Mouse (Mus musculus) hindbrain, postnatal 0 days (tissue): ENCODE data around the gene Gstcd. TPM values are rescaled to one million over a fixed set of nuclear protein-coding genes. Genes with fewer than 3 reads are reported as not detected.

Experiments used
- ATAC-seq: fragments of 200-750 bp; cut with Nextera tagmentation; 2 replicates; pipeline ENCODE4 v1.8.0; 2017; ENCODE audit warnings: mild to moderate bottlenecking, moderate TSS enrichment, moderate library complexity
- DNase-seq: peaks from one replicate; pipeline ENCODE4 v3.0.0-alpha.2; 2015; ENCODE audit warnings: low spot score
- H3K27ac ChIP-seq: fragments of 300-500 bp; sonication (generic); 2 replicates; pipeline ENCODE4 v1.5.1; 2014; ENCODE audit warnings: mild to moderate bottlenecking
- H3K27me3 ChIP-seq: fragments of 300-500 bp; sonication (generic); 2 replicates; pipeline ENCODE4 v1.6.1; 2014; ENCODE audit warnings: low read length, mixed read lengths; ENCODE audit not compliant: insufficient read depth
- H3K36me3 ChIP-seq: fragments of 300-500 bp; sonication (generic); 2 replicates; pipeline ENCODE4 v1.6.1; 2014; ENCODE audit warnings: low read length, mixed read lengths; ENCODE audit not compliant: insufficient read depth
- H3K4me1 ChIP-seq: fragments of 300-500 bp; sonication (generic); 2 replicates; pipeline ENCODE4 v1.6.1; 2014; ENCODE audit warnings: antibody characterized with exemption, low read length, mixed read lengths; ENCODE audit not compliant: insufficient read depth
- H3K4me2 ChIP-seq: fragments of 300-500 bp; sonication (generic); 2 replicates; pipeline ENCODE4 v1.6.1; 2014; ENCODE audit warnings: low read depth, mild to moderate bottlenecking, low read length, moderate library complexity, mixed read lengths
- H3K4me3 ChIP-seq: fragments of 300-500 bp; sonication (generic); 2 replicates; pipeline ENCODE4 v1.5.1; 2014; ENCODE audit warnings: low read length
- H3K9ac ChIP-seq: fragments of 300-500 bp; sonication (generic); replicated peaks from 2 replicates; pipeline ENCODE4 v1.6.1; 2014; ENCODE audit warnings: mild to moderate bottlenecking, low read length, moderate library complexity, mixed read lengths
- H3K9me3 ChIP-seq: fragments of 300-500 bp; sonication (generic); 2 replicates; pipeline ENCODE4 v1.6.1; 2016; ENCODE audit warnings: low read length, mixed read lengths
- CTCF ChIP-seq: IDR thresholded peaks from 2 replicates; pipeline ENCODE4 v1.5.1; 2016; ENCODE audit warnings: antibody characterized with exemption, control low read depth, low read depth
- WGBS: fragments of 180-500 bp; shearing (Covaris S2); extraction: QIAGEN DNeasy Blood & Tissue Kit; methylation state at CpG from one replicate; pipeline ENCODE4 v1.1.7; 2014; 5-methylcytosine and 5-hydroxymethylcytosine counted together
- polyA plus RNA-seq: library from polyadenylated mRNA; unstranded; fragments of >200 nt; fragmentation: Nextera tagmentation; extraction: Ambion mirVana; gene quantifications from 2 replicates; pipeline ENCODE4 v1.2.1, GENCODE M21; 2015
- total RNA-seq: library from RNA; depleted of rRNA; stranded (reverse); fragments of >200 nt; gene quantifications from 2 replicates; pipeline ENCODE4 v1.2.3, GENCODE M21; 2014

Gstcd gene
- total and polyA plus RNA-seq, 2 experiments from 2014 or later: 2.3 to 8.6 TPM

- no peak overlapping the region for H3K4me2 ChIP-seq
- H3K4me1 ChIP-seq: no peaks in the 10 kb centered on the region
- H3K9ac ChIP-seq: no peak overlapping the region
- H3K27me3 ChIP-seq: no peaks in the 10 kb centered on the region
- no peak for TF ChIP-seq CTCF
- no peak for ATAC-seq
- no peak overlapping the region for H3K27ac ChIP-seq
- WGBS: 79% methylated on average over 5 of the region's 5 CpGs
- H3K36me3 ChIP-seq: no peaks in the 10 kb centered on the region; the same call in 1 of the 2 replicates
- DNase-seq: no peak
- no peak overlapping the region for H3K4me3 ChIP-seq
- H3K9me3 ChIP-seq: no peaks in the 10 kb centered on the region
Observed at GRCm38 (mm10) chr3:132986188-132986587, 105.6 kb downstream of the Gstcd start.

DNA sequence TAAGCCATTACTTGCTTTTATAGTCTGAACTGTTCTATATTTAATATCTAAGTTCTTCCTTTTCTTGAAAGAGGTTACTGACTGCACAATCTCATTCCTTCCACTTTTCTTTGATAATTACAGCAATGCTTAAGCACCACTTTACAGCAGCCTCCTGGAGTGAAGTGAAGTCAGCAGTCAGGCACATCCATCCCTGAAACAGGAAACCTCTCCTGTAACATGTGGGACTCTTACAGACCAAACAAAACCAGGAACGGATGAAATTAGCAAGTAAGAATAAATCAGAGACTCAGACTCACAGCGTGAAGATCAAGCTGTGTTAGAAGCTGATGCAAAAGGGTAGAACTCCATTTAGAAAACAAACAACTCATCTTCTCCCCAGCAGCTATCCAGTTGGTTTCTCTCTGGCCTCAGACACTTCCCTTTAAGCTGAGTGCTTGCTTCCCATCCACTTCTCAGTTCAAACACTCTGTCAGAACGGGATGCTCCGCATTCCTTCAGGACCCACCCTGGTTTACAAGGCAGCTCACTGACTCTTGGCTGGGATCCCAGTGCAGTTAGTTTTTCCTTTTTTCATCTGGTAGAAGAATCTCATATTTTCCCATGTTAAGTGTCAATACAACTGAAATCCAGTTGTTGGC is 107.9 kb downstream of the Gstcd start:
- Histone ChIP-seq H3K9ac (no peak overlapping the region), H3K4me1 (no peaks in the 10 kb centered on the region), H3K27ac (no peak overlapping the region), H3K27me3 (no peaks in the 10 kb centered on the region), H3K9me3 (no peaks in the 10 kb centered on the region), H3K4me3 (no peak overlapping the region), H3K36me3 (no peaks in the 10 kb centered on the region; the same call in 1 of the 2 replicates), H3K4me2 (no peak overlapping the region)
- TF ChIP-seq CTCF: no peak
- no peak; the same call in 1 of the 2 replicates for ATAC-seq
- DNase-seq: no peak
- 40% methylated on average over 4 of the region's 4 CpGs for WGBS

- Histone ChIP-seq H3K4me2 (no peak overlapping the region), H3K27ac (no peak overlapping the region), H3K4me3 (no peak overlapping the region), H3K4me1 (no peaks in the 10 kb centered on the region), H3K9me3 (no peaks in the 10 kb centered on the region), H3K27me3 (no peaks in the 10 kb centered on the region), H3K9ac (no peak overlapping the region), H3K36me3 (no peaks in the 10 kb centered on the region; the same call in 1 of the 2 replicates)
- ATAC-seq (no peak), DNase-seq (no peak)
- TF ChIP-seq CTCF: no peak
- 87% methylated on average over 2 of the region's 2 CpGs for WGBS
Observed at GRCm38 (mm10) chr3:132981968-132982367, 109.9 kb downstream of the Gstcd start.

DNA sequence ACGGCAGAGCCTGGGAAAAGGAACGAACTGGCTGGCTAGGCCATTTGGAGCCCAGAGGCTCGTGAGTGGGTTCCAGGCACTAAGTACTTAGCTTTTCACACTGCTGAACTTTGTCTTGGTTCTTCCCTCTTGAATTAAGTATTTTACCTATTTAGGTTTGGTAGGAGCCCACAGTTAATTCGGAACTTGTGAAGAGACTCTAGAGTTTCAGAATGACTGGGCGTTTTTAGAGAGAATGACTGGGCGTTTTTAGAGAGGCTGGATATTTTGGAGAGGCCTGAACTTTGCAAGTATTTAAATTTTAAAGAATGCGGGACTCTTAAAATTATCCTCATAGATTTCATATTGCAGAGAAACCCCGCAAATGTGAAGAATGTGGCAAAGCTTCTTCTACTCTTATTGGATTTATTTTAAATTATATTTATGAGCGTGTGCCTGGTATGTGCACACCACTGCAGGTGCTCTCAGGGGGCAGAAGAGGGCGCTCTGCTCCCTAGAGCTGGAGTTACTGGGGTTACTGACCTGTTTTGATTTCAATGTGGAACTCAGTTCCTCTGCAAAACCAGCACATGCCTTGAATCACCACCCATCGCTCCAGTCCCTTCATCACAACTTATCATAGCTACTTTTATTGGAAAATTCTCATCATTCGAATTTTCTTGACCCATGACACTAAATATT is 111.9 kb downstream of the Gstcd start:
- no peak for DNase-seq
- TF ChIP-seq CTCF: no peak
- no peak for ATAC-seq
- no peak overlapping the region for H3K27ac ChIP-seq
- H3K9ac ChIP-seq: no peak overlapping the region
- 95% methylated on average over 12 of the region's 12 CpGs for WGBS
- no peak overlapping the region for H3K4me3 ChIP-seq
- H3K9me3 ChIP-seq: no peaks in the 10 kb centered on the region
- no peaks in the 10 kb centered on the region for H3K36me3 ChIP-seq
- H3K4me1 ChIP-seq: no peaks in the 10 kb centered on the region
- H3K27me3 ChIP-seq: no peaks in the 10 kb centered on the region
- H3K4me2 ChIP-seq: no peak overlapping the region

- no peaks in the 10 kb centered on the region for H3K27me3 ChIP-seq
- no peak overlapping the region for H3K27ac ChIP-seq
- ATAC-seq (no peak), DNase-seq (no peak)
- WGBS: 80% methylated on average over 5 of the region's 5 CpGs
- no peak for TF ChIP-seq CTCF
- no peak overlapping the region for H3K4me2 ChIP-seq
- H3K4me3 ChIP-seq: no peak overlapping the region
- H3K9me3 ChIP-seq: no peaks in the 10 kb centered on the region
- no peaks in the 10 kb centered on the region for H3K36me3 ChIP-seq
- H3K9ac ChIP-seq: no peak overlapping the region
- no peaks in the 10 kb centered on the region for H3K4me1 ChIP-seq
Observed at GRCm38 (mm10) chr3:132966255-132966654, 125.6 kb downstream of the Gstcd start.

- no peak overlapping the region for H3K9ac ChIP-seq
- H3K9me3 ChIP-seq: no peaks in the 10 kb centered on the region
- no peak overlapping the region for H3K4me2 ChIP-seq
- no peak for TF ChIP-seq CTCF
- 72% methylated on average over 9 of the region's 9 CpGs for WGBS
- no peaks in the 10 kb centered on the region for H3K27me3 ChIP-seq
- no peak overlapping the region for H3K27ac ChIP-seq
- H3K4me3 ChIP-seq: no peak overlapping the region
- no peaks in the 10 kb centered on the region for H3K36me3 ChIP-seq
- no peak for DNase-seq
- no peaks in the 10 kb centered on the region for H3K4me1 ChIP-seq
- ATAC-seq: no peak
Observed at GRCm38 (mm10) chr3:132964715-132965507, 126.9 kb downstream of the Gstcd start.
